Mouse (Mus musculus): ENCODE results near the gene Fam234a. TPM values are rescaled to one million over a fixed set of nuclear protein-coding genes. Genes with fewer than 3 reads are reported as not detected.
"Not testable (repeated sequence)": the region's sequence is repeated elsewhere in the genome, so short reads cannot be mapped to it uniquely, and the experiment has no call there.

Gene Fam234a
- total RNA-seq, 2 experiments from 2014 or later, result 138 TPM

- DNase-seq, result no peak
These were observed 62.9 kb downstream of the Fam234a start for GRCm38 (mm10) chr17:26181179-26181578.

GRCm38 (mm10) chr17:26178611-26179010 lies 65.4 kb downstream of the Fam234a start:
- no peak for DNase-seq

GRCm38 (mm10) chr17:26175248-26175647 lies 68.8 kb downstream of the Fam234a start:
- not testable (repeated sequence) for DNase-seq

- peak; percentile 18 to 49 for DNase-seq
These were observed 76.0 kb downstream of the Fam234a start for GRCm38 (mm10) chr17:26168039-26168438.

- DNase-seq, result no peak
These were observed 81.3 kb downstream of the Fam234a start for GRCm38 (mm10) chr17:26162736-26163135.

Other genes with a start within 250 kb of the Fam234a start
- gene Rab11fip3, start 174.7 kb downstream of the Fam234a start, total RNA-seq (2021), result 10 to 100 TPM; 30.6 to 30.7 TPM
- 10 to 100 TPM; 11.9 to 12.8 TPM for gene Decr2, start 153.9 kb downstream of the Fam234a start, total RNA-seq (2021)
- 1 to 10 TPM; 4.7 to 5.1 TPM for gene Nme4, start 148.6 kb downstream of the Fam234a start, total RNA-seq (2021)
- gene Tmem8, start 130.9 kb downstream of the Fam234a start, total RNA-seq (2021), result 1 to 10 TPM; 5.0 to 6.7 TPM
- gene Mrpl28, start 120.7 kb downstream of the Fam234a start, total RNA-seq (2021), result 100 to 1,000 TPM; 165 to 179 TPM
- 10 to 100 TPM; 17.0 to 19.7 TPM for gene Axin1, start 105.6 kb downstream of the Fam234a start, total RNA-seq (2021)
- not detected for gene Pdia2, start 45.2 kb downstream of the Fam234a start, total RNA-seq (2021)
- under 1 TPM; 0.15 to 0.77 TPM for gene Rgs11, start 41.3 kb downstream of the Fam234a start, total RNA-seq (2021)
- gene Arhgdig, start 36.5 kb downstream of the Fam234a start, total RNA-seq (2021), result 1 to 10 TPM in 1 of 2 experiments, under 1 TPM in 1; 0.95 to 1.2 TPM
- gene Luc7l, start 8.7 kb upstream of the Fam234a start, total RNA-seq (2021), result 10 to 100 TPM; 12.2 to 16.6 TPM
- 1 to 10 TPM; 5.6 to 5.9 TPM for gene Neurl1b, start 170.6 kb upstream of the Fam234a start, total RNA-seq (2021)